In the genomic region with DNA sequence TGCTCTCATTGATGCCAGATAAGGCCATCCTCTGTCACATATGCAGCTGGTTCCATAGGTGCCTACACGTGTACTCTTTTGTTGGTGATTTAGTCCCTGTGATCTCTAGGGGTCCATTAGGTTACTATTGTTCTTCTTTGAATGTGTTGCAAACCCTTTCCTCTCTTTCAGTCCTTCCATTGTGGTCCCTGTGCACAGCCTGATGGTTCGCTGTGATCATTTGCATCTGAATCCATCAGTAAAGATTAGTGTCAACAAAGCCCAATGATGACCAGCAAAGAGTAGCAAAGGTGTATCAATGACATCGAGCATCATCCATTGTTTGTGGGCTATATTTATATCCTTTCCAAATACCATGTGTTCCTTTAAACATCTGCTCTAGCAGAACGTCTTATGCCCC, we compare ENCODE assay signal across 18 mouse cellular contexts.
"Had no signal": no experiment of that assay in that cellular context is flagged by ENCODE, and none has a peak within 500 bp of the region (broad histone marks: within the 10 kb centered on the region; RNA-seq: fewer than 3 reads in every experiment).

No protein-coding gene starts in this region.

- H3K27ac ChIP-seq: midbrain, embryonic 10.5 days; midbrain, embryonic 13.5 days; midbrain, embryonic 15.5 days; neural tube, embryonic 13.5 days; neural tube, embryonic 15.5 days had no signal

- H3K27me3 ChIP-seq: midbrain, embryonic 13.5 days; midbrain, embryonic 15.5 days; neural tube, embryonic 13.5 days; neural tube, embryonic 15.5 days had no signal

- DNase-seq: lung, adult 18-20 months; lung, embryonic 14.5 days; lung, postnatal 10 days; lung, postnatal 4 days; retina, postnatal 1 day; right cerebral cortex, adult 18-20 months; right cerebral cortex, postnatal 25 days; right cerebral cortex, postnatal 4 days; spleen, adult 18-20 months; thymus, adult 18-20 months; thymus, postnatal 14 days; thymus, postnatal 36 days had no signal

- H3K4me3 ChIP-seq: midbrain, embryonic 10.5 days; midbrain, embryonic 13.5 days; midbrain, embryonic 15.5 days; myocyte; neural tube, embryonic 13.5 days; neural tube, embryonic 15.5 days had no signal

- H3K4me2 ChIP-seq: lung, embryonic 14.5 days; midbrain, embryonic 13.5 days; midbrain, embryonic 15.5 days; neural tube, embryonic 13.5 days; neural tube, embryonic 15.5 days had no signal

- ATAC-seq: midbrain, embryonic 13.5 days; midbrain, embryonic 15.5 days had no signal

- H3K9me3 ChIP-seq: midbrain, embryonic 10.5 days; midbrain, embryonic 13.5 days; midbrain, embryonic 15.5 days; neural tube, embryonic 13.5 days; neural tube, embryonic 15.5 days had no signal

- H3K36me3 ChIP-seq: midbrain, embryonic 10.5 days; midbrain, embryonic 13.5 days; midbrain, embryonic 15.5 days; neural tube, embryonic 13.5 days; neural tube, embryonic 15.5 days had no signal

- H3K9ac ChIP-seq: lung, embryonic 14.5 days; midbrain, embryonic 13.5 days; midbrain, embryonic 15.5 days; neural tube, embryonic 13.5 days; neural tube, embryonic 15.5 days had no signal

- H3K4me1 ChIP-seq: midbrain, embryonic 13.5 days; midbrain, embryonic 15.5 days; neural tube, embryonic 13.5 days; neural tube, embryonic 15.5 days had no signal
